Mouse (Mus musculus) Patski (cell line): ENCODE measurements around the gene Gm21961. TPM values are rescaled to one million over a fixed set of nuclear protein-coding genes. Genes with fewer than 3 reads are reported as not detected.
"Not testable (repeated sequence)": the region's sequence is repeated elsewhere in the genome, so short reads cannot be mapped to it uniquely, and the experiment has no call there.

ENCODE experiments used
- ATAC-seq: fragments of 100-300 bp; one replicate; pipeline ENCODE4 v1.8.0; 2021
- CTCF ChIA-PET: fragments of 350-600 bp; sonication (Branson Sonifier 250); formaldehyde crosslinking; loops from one replicate; lab custom pipeline; 2022; ENCODE audit warnings: inconsistent platforms; lab: Charles Lee
- POLR2A ChIA-PET: fragments of 350-600 bp; sonication (Branson Sonifier 250); formaldehyde crosslinking; loops from one replicate; lab custom pipeline; 2022; ENCODE audit warnings: antibody characterized with exemption, inconsistent platforms; lab: Charles Lee
- DNase-seq: peaks from one replicate; pipeline ENCODE4 v3.0.0-alpha.2; 2011; ENCODE audit warnings: low read depth, low spot score
- H3K27me3 ChIP-seq: fragments of 371-371 bp; one replicate; pipeline ENCODE4 v1.5.1; 2021
- CTCF ChIP-seq: fragments of 100-300 bp; IDR thresholded peaks from one replicate; pipeline ENCODE4 v1.5.1; 2021
- in situ Hi-C: fragments of 300-500 bp; cut with MboI; formaldehyde crosslinking; loops from 3 replicates; pipeline ENCODE4 v1.11.1; 2018; ENCODE audit warnings: low pct_unique_long_range_greater_than_20kb, mixed read lengths
- polyA plus RNA-seq: library from polyadenylated mRNA; unstranded; gene quantifications from one replicate; pipeline ENCODE4 v1.2.3, GENCODE M21; 2021

The Gm21961 gene
- not detected for polyA plus RNA-seq

DNA sequence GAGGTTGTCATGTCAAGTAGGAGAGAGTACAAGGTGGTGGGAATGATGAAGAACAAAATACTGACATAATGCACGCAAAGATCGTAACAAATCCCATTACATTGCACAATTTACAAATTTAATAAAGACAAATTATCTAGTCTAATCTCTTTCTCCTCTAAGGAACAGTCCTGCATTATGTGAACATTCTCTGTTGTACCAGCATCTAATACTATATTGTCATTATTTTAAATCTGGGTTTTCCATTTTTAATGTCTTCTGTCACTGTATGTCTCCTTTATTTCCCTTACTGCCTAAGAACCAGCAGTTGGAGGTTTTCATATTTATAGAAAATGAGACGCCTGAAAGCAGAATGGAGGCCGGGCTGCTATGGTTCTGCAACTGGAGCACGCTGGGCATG, at the start of gene Gm21961:
TSS of gene Gm21961 (minus strand) at position 101 of the 400 bp plus-strand sequence.
- peaks cover 12% of the 10 kb centered on the region for H3K27me3 ChIP-seq
- CTCF ChIA-PET, result no interaction called here
- DNase-seq, result no peak
- TF ChIP-seq CTCF, result no peak
- in situ Hi-C loops, result no loop called here
- ATAC-seq, result no peak
- POLR2A ChIA-PET, result no interaction called here

DNA sequence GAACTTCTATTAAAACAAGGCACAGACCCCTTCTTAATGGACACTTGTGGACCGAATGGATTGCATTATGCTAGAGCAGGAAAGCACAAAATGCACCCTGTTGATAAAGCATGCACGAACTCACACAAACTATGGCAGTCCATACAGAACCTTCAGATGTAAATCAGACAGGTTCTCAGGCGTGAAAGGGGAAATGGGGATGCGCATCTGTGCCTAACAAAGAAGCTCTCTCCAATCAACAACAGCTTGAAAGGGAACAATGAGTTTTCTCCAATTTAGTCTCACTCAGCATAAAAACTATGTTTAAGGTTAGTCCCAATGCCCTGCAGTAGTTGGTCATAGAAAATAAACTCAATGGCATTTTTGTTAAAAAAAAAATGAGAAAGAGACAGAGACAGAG, 27.3 kb upstream of the Gm21961 start:
- TF ChIP-seq CTCF, result no peak
- ATAC-seq (no peak), DNase-seq (no peak)
- H3K27me3 ChIP-seq, result peaks cover 13% of the 10 kb centered on the region
- CTCF ChIA-PET, result no interaction called here
- POLR2A ChIA-PET, result no interaction called here
- in situ Hi-C loops, result no loop called here

DNA sequence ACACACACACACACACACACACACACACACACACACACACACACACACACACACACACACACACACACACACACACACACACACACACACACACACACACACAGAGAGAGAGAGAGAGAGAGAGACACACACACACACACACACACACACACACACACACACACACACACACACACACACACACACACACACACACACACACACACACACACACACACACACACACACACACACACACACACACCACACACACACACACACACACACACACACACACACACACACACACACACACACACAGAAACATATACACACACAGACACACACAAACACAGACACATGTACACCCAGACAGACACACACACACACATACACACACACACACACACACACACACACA, 24.5 kb upstream of the Gm21961 start:
- H3K27me3 ChIP-seq, result peaks cover 13% of the 10 kb centered on the region
- CTCF ChIA-PET, DNase-seq, ATAC-seq, POLR2A ChIA-PET, in situ Hi-C loops: not testable (repeated sequence)

DNA sequence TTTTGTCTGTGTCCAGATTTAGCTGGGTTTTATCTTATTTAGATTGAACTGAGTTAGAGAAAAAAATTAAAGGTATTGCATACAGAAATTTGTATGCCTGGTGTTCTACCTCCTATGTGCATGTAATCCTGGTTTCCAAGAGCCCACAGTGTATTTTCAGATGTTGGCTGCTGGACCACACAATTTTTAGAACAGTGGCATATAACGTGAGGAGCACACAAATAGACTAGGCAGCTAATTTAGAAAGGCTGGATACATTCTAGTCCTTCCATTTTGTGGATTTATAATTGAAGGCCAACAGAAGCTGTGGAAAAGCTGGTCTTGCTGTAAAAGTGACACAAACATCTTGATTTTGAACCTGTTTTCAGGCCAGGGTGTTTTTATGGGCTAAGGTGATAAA, 3.3 kb upstream of the Gm21961 start:
- DNase-seq, result no peak
- H3K27me3 ChIP-seq, result peaks cover 14% of the 10 kb centered on the region
- in situ Hi-C loops, result no loop called here
- POLR2A ChIA-PET, result no interaction called here
- no peak for ATAC-seq
- TF ChIP-seq CTCF, result no peak
- CTCF ChIA-PET, result no interaction called here

DNA sequence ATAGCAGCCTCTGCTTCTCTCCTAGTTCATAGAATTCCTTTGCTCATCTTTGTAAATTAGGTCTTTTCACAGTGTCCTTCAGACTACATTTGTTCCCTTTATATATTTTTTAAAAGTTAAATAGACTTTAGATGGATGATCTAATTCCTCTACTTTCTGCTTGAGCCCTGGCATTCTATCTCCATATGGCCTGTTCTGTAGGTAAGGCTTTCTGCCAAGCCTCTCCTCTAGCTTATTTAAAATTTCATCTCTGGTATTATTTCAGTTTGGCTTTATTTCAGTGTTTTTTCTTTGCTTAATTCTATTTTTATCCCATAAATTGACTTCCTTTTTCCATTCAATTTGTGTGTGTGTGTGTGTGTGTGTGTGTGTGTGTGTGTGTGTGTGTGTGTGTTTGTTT, 8.5 kb downstream of the Gm21961 start:
- DNase-seq (no peak), ATAC-seq (no peak)
- peaks cover 12% of the 10 kb centered on the region for H3K27me3 ChIP-seq
- in situ Hi-C loops, result no loop called here
- CTCF ChIA-PET, result no interaction called here
- POLR2A ChIA-PET, result interaction anchor here (0.6 kb wide), 1 partner anchor 100 kb away, joined by 4 read pairs; no protein-coding TSS in a partner anchor
- no peak for TF ChIP-seq CTCF

DNA sequence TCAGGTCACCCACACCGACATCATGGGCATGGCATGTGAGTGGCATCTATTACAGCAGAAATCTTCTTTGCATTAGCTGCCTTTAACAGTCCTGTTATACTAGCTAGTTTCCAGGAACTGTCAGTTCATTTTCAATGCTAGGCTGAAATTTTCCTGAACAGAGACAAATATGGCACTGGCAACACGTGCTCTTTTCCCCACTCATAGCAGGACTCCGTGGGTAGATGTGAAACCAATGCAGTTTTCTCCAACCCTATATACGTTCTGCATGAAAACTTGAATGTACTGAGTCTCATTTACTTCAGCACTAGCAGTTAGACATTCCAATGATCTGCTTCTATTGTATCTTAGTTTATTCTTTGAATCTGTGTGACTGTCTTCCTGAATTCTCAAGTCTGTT, 20.2 kb downstream of the Gm21961 start:
- ChIA-PET CTCF (no interaction called here), POLR2A (no interaction called here)
- TF ChIP-seq CTCF, result no peak
- DNase-seq (no peak), ATAC-seq (no peak)
- peaks cover 22% of the 10 kb centered on the region for H3K27me3 ChIP-seq
- in situ Hi-C loops, result no loop called here

DNA sequence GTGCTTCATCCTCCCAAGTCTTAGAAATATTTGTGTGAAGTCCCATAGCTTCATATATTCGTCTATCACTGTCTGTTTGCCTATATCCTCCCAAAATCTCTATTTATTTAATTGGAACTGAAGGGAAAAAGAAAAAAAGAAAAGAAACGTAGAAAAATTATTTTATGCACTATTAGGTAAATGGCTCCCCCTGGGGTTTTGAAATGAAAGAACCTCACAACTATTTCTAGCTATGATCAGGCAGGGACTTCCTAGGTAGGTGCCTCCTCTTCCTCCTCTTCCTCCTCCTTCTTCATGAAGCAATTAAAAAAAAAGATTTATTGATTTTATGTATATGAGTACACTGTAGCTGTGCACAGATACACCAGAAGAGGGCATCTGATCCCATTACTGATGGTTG, 34.7 kb downstream of the Gm21961 start:
- TF ChIP-seq CTCF, result no peak
- in situ Hi-C loops, result no loop called here
- CTCF ChIA-PET, result no interaction called here
- no peaks in the 10 kb centered on the region for H3K27me3 ChIP-seq
- POLR2A ChIA-PET, result interaction anchor here (1.0 kb wide), 1 partner anchor 434 kb away, joined by 4 read pairs; no protein-coding TSS in a partner anchor
- ATAC-seq, result no peak
- no peak for DNase-seq

DNA sequence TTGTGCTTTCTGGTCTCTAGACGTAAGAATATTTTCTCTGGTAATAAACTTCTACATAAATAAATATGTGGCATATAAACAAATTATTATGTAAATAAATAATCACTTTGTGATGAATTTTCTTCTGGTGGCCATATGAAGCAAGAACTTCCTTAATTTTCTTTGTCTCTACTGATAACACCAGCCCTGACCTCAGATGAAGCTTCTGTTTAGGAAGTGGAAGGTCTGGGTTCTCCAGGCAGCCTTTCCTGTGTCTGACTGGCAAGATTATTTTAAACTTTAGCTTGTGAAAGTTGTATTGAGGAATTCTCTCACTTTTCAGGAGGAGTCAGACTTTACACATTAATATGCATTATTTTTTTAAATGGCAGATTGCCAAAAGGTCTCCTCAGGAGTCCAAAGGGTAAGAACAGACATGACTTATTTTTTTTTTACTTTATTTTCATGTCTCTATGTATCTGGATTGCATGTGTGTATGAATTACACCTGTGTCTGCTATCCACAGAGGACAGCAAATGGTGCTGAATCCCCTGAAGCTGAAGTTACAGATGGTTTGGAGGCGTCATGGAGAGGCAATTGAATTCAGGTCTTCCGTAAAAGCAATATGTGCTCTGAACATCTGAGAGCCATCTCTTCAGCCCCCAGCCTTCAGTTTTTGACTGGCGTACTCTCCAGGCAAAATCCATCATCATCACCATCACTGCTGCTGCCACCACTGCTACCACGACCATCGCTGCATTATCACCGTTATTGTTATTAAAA, 38.5 kb downstream of the Gm21961 start:
- in situ Hi-C loops, result no loop called here
- DNase-seq (no peak), ATAC-seq (no peak)
- peaks cover 6% of the 10 kb centered on the region for H3K27me3 ChIP-seq
- TF ChIP-seq CTCF, result no peak
- ChIA-PET POLR2A (no interaction called here), CTCF (interaction anchor here (1.3 kb wide), 1 partner anchor 10 kb away, joined by 3 read pairs; no protein-coding TSS in a partner anchor)

Other genes starting within 250 kb of the Gm21961 start
- not detected for gene Gm21798, start 197.2 kb downstream of the Gm21961 start, polyA plus RNA-seq